Mouse (Mus musculus) intestine, embryonic 15.5 days (tissue): ENCODE measurements around the gene Tap1. TPM values are rescaled to one million over a fixed set of nuclear protein-coding genes. Genes with fewer than 3 reads are reported as not detected.
"Not testable (repeated sequence)": the region's sequence is repeated elsewhere in the genome, so short reads cannot be mapped to it uniquely, and the experiment has no call there.

Experiments used
- ATAC-seq: fragments of 200-750 bp; cut with Nextera tagmentation; 2 replicates; pipeline ENCODE4 v1.8.0; 2017; ENCODE audit warnings: moderate TSS enrichment, moderate library complexity
- H3K27ac ChIP-seq: fragments of 300-500 bp; sonication (generic); 2 replicates; pipeline ENCODE4 v1.5.1; 2015; ENCODE audit warnings: mild to moderate bottlenecking, inconsistent platforms
- H3K27me3 ChIP-seq: fragments of 300-500 bp; sonication (generic); replicated peaks from 2 replicates; pipeline ENCODE4 v1.6.1; 2015; ENCODE audit warnings: inconsistent platforms
- H3K36me3 ChIP-seq: fragments of 300-500 bp; sonication (generic); 2 replicates; pipeline ENCODE4 v1.6.1; 2015; ENCODE audit warnings: inconsistent platforms
- H3K4me1 ChIP-seq: fragments of 300-500 bp; sonication (generic); replicated peaks from 2 replicates; pipeline ENCODE4 v1.6.1; 2015; ENCODE audit warnings: inconsistent platforms
- H3K4me2 ChIP-seq: fragments of 300-500 bp; sonication (generic); replicated peaks from 2 replicates; pipeline ENCODE4 v1.6.1; 2015; ENCODE audit warnings: mild to moderate bottlenecking, inconsistent platforms
- H3K4me3 ChIP-seq: fragments of 300-500 bp; sonication (generic); replicated peaks from 2 replicates; pipeline ENCODE4 v1.5.1; 2015; ENCODE audit warnings: inconsistent platforms
- H3K9ac ChIP-seq: fragments of 300-500 bp; sonication (generic); 2 replicates; pipeline ENCODE4 v1.6.1; 2015; ENCODE audit warnings: inconsistent platforms
- H3K9me3 ChIP-seq: fragments of 300-500 bp; sonication (generic); 2 replicates; pipeline ENCODE4 v1.6.1; 2016; ENCODE audit warnings: inconsistent platforms
- WGBS: fragments of 180-500 bp; shearing (Covaris S2); methylation state at CpG from one replicate; pipeline ENCODE4 v1.1.7; 2015; 5-methylcytosine and 5-hydroxymethylcytosine counted together
- polyA plus RNA-seq: library from polyadenylated mRNA; unstranded; fragments of >200 nt; fragmentation: Nextera tagmentation; extraction: Ambion mirVana; gene quantifications from 2 replicates; pipeline ENCODE4 v1.2.1, GENCODE M21; 2015

Tap1 gene
- polyA plus RNA-seq, 1 experiment from 2014 or later: 6.9 TPM

GRCm38 (mm10) chr17:34208421-34208820, 21.1 kb downstream of the Tap1 start:
- Histone ChIP-seq H3K9me3 (no peaks in the 10 kb centered on the region), H3K4me2 (no peak overlapping the region), H3K4me3 (no peak overlapping the region), H3K4me1 (peaks cover 9% of the 10 kb centered on the region), H3K9ac (no peak overlapping the region), H3K27ac (no peak overlapping the region), H3K36me3 (no peaks in the 10 kb centered on the region), H3K27me3 (peaks cover 23% of the 10 kb centered on the region)
- 23% methylated on average over 10 of the region's 10 CpGs for WGBS
- ATAC-seq: no peak

DNA sequence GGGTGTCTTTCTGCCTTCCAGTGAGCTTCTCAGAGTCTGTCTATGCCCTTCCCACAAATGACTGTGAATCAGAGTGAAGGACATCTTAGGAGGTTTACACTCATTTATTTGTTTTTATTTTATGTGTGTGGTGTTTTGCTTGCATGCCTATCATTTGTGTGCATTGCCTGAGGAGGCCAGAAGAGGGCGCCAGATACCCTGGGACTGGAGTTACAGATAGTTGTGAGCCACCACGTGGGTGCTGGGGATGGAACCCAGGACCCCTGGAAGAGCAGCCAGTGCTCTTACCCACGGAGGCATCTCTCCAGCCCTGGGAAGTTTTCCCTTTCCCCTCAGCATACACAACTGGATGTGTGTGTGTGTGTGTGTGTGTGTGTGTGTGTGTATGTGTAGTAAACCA, 22.3 kb downstream of the Tap1 start:
- no peak for ATAC-seq
- H3K36me3 ChIP-seq: no peaks in the 10 kb centered on the region
- peaks cover 9% of the 10 kb centered on the region for H3K4me1 ChIP-seq
- WGBS: 43% methylated on average over 3 of the region's 3 CpGs
- no peak overlapping the region for H3K27ac ChIP-seq
- peaks cover 31% of the 10 kb centered on the region for H3K27me3 ChIP-seq
- H3K9me3 ChIP-seq: no peaks in the 10 kb centered on the region
- H3K4me3 ChIP-seq: no peak overlapping the region
- H3K9ac ChIP-seq: no peak overlapping the region
- H3K4me2 ChIP-seq: no peak overlapping the region

GRCm38 (mm10) chr17:34210599-34210998, 23.2 kb downstream of the Tap1 start:
- no peak overlapping the region for H3K27ac ChIP-seq
- no peak overlapping the region for H3K4me2 ChIP-seq
- H3K4me1 ChIP-seq: 0 out of 2 replicates have a peak, but pooled peaks cover under 1% of the 10 kb centered on the region
- H3K4me3 ChIP-seq: no peak overlapping the region
- H3K36me3 ChIP-seq: no peaks in the 10 kb centered on the region
- H3K9me3 ChIP-seq: no peaks in the 10 kb centered on the region
- ATAC-seq: no peak
- no peak overlapping the region for H3K9ac ChIP-seq
- WGBS: 65% methylated on average over 3 of the region's 3 CpGs
- peaks cover 33% of the 10 kb centered on the region for H3K27me3 ChIP-seq

DNA sequence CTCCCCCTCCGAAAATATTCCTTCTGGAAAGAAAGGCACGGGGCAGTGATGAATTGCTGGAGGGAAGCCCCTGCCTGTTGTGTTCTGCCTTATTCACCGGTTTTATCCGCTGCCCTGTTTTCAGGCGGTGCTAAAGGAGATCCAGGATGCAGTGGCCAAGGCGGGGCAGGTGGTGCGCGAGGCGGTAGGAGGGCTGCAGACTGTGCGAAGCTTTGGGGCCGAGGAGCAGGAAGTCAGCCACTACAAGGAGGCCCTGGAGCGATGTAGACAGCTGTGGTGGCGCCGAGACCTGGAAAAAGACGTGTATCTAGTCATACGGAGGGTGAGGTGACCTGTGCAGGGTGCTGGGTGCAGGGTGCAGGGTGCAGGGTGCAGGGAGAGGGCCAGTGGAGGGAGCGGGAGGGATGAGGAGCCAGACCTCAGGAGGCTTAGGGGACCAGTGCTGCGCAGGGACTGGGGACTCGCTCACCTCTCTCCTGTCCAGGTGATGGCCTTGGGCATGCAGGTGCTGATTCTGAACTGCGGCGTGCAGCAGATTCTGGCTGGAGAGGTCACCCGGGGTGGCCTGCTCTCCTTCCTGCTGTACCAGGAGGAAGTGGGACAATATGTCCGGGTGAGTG, 24.5 kb downstream of the Tap1 start:
- H3K4me2 ChIP-seq: no peak overlapping the region
- H3K27ac ChIP-seq: no peak overlapping the region
- no peak overlapping the region for H3K4me3 ChIP-seq
- H3K36me3 ChIP-seq: no peaks in the 10 kb centered on the region
- no peaks in the 10 kb centered on the region for H3K4me1 ChIP-seq
- no peaks in the 10 kb centered on the region for H3K9me3 ChIP-seq
- ATAC-seq: no peak
- peaks cover 33% of the 10 kb centered on the region for H3K27me3 ChIP-seq
- no peak overlapping the region; the same call in 1 of the 2 replicates for H3K9ac ChIP-seq
- 21% methylated on average over 23 of the region's 23 CpGs for WGBS

DNA sequence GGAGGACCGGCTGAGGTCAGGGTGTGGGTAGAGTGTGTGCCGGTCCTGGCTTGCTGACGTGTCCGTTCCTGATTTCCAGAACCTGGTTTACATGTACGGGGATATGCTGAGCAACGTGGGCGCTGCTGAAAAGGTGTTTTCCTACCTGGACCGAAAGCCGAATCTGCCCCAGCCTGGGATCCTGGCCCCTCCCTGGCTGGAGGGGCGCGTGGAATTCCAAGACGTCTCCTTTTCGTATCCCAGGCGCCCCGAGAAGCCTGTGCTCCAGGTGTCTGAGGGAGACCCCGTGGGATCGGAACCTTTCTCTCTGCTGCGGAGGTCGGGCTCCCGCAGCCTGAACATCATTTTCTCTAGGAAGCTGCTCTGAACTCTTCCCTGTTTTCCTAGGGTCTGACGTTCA, 26.6 kb downstream of the Tap1 start:
- Histone ChIP-seq H3K4me3 (no peak overlapping the region), H3K27me3 (peaks cover 33% of the 10 kb centered on the region), H3K4me1 (no peaks in the 10 kb centered on the region), H3K27ac (no peak overlapping the region), H3K4me2 (no peak overlapping the region), H3K9me3 (no peaks in the 10 kb centered on the region), H3K36me3 (no peaks in the 10 kb centered on the region), H3K9ac (no peak overlapping the region)
- 45% methylated on average over 21 of the region's 21 CpGs for WGBS
- no peak for ATAC-seq

- 82% methylated on average over 12 of the region's 12 CpGs for WGBS
- no peak overlapping the region for H3K27ac ChIP-seq
- no peaks in the 10 kb centered on the region for H3K36me3 ChIP-seq
- H3K27me3 ChIP-seq: peaks cover 33% of the 10 kb centered on the region
- no peak overlapping the region for H3K4me2 ChIP-seq
- H3K9me3 ChIP-seq: no peaks in the 10 kb centered on the region
- no peak overlapping the region for H3K4me3 ChIP-seq
- no peak for ATAC-seq
- H3K4me1 ChIP-seq: no peaks in the 10 kb centered on the region
- H3K9ac ChIP-seq: no peak overlapping the region
Measured at GRCm38 (mm10) chr17:34215176-34215575, 27.8 kb downstream of the Tap1 start.

DNA sequence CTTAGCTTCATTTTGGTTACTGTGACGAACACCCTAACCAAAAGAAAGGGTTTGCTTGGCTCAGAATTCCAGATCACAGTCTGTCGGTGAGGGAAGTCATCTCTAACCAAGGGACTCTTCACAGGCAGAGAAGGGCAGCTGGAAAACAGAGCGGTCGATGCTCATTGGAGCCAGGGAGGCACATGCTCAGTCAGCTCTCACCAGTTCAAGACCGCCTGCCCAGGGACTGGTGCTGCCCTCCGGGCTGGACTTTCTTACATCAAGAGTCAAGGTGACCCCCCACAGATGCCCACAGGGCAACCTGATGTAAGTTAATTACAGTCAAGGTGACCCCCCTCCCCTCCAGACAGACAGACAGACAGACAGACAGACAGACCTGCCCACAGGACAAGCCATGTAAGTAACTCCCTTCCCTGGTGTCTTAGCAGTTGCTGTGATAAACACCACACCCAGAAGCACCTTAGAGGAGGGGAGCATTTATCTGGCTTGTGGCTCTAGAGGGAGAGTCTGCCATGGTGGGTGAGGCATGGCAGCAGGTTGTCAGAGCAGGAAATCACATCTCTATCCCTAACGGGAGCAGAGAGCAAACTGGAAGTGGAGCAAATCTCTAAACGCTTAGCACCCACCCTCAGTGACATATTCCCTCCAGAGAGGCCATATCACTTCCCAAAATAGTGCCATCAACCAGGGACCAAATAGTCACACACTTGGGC, 30.0 kb downstream of the Tap1 start:
- WGBS: 84% methylated on average over 8 of the region's 8 CpGs
- no peaks in the 10 kb centered on the region for H3K4me1 ChIP-seq
- no peaks in the 10 kb centered on the region for H3K36me3 ChIP-seq
- no peak overlapping the region for H3K27ac ChIP-seq
- peaks cover 22% of the 10 kb centered on the region for H3K27me3 ChIP-seq
- H3K9ac ChIP-seq: no peak overlapping the region
- H3K4me3 ChIP-seq: no peak overlapping the region
- H3K9me3 ChIP-seq: no peaks in the 10 kb centered on the region
- H3K4me2 ChIP-seq: no peak overlapping the region
- ATAC-seq: no peak

DNA sequence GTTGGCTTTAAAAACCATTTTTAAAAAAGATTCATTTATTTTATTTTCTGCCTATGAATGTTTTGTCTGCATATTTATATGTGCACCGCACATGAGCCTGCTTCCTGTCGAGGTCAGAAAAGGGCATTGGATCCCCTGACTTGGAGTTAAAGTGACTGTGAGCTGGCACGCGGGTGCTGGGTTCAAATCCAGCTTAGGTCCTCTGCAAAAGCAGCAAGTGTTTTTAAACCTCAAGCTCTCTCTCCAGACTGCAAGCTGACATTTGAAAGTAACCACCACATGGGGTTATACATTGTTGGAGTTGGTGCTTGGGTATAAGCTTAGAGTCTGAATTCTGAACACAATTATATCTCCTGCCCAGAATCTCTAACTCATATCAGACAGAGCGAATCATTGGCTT, 30.6 kb downstream of the Tap1 start:
- Histone ChIP-seq H3K27ac (no peak overlapping the region), H3K9ac (no peak overlapping the region), H3K4me1 (no peaks in the 10 kb centered on the region), H3K27me3 (peaks cover 19% of the 10 kb centered on the region), H3K36me3 (no peaks in the 10 kb centered on the region), H3K4me3 (no peak overlapping the region), H3K9me3 (no peaks in the 10 kb centered on the region), H3K4me2 (no peak overlapping the region)
- WGBS: 90% methylated on average over 5 of the region's 5 CpGs
- ATAC-seq: no peak

GRCm38 (mm10) chr17:34218675-34219074, 31.3 kb downstream of the Tap1 start:
- H3K27me3 ChIP-seq: peaks cover 14% of the 10 kb centered on the region
- no peaks in the 10 kb centered on the region for H3K36me3 ChIP-seq
- no peak overlapping the region for H3K9ac ChIP-seq
- no peaks in the 10 kb centered on the region for H3K4me1 ChIP-seq
- no peak overlapping the region for H3K4me2 ChIP-seq
- 84% methylated on average over 11 of the region's 11 CpGs for WGBS
- no peaks in the 10 kb centered on the region for H3K9me3 ChIP-seq
- H3K27ac ChIP-seq: no peak overlapping the region
- H3K4me3 ChIP-seq: no peak overlapping the region
- ATAC-seq: no peak

GRCm38 (mm10) chr17:34219096-34219495, 31.7 kb downstream of the Tap1 start:
- not testable (repeated sequence) for H3K4me3 ChIP-seq, H3K9me3 ChIP-seq, H3K4me1 ChIP-seq, H3K36me3 ChIP-seq, H3K27ac ChIP-seq, H3K9ac ChIP-seq, ATAC-seq, H3K4me2 ChIP-seq
- 89% methylated on average over 8 of the region's 11 CpGs for WGBS
- H3K27me3 ChIP-seq: peaks cover 10% of the 10 kb centered on the region

DNA sequence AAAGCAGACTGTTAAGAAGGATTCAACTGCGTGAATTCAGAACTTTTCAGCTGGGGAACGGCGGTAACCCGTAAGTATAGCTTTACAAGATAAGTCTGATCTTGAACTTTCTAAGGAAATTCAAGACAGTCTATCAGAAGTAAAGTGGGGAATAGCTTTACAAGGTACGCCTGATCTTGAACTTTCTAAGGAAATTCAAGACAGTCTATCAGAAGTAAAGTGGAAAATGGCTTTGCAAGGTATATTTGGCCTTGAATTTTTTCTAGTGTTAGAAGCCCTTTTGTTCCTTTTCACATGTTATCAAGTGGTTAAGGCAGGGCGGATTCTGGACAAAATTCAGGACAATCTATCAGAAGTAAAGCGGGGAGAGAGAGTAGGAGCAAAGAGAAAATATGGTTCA, 32.4 kb downstream of the Tap1 start:
- not testable (repeated sequence) for H3K4me1 ChIP-seq, H3K4me2 ChIP-seq, ATAC-seq, H3K27ac ChIP-seq, H3K27me3 ChIP-seq, H3K4me3 ChIP-seq, H3K36me3 ChIP-seq, H3K9ac ChIP-seq, H3K9me3 ChIP-seq
- WGBS: 97% methylated on average over 3 of the region's 7 CpGs

GRCm38 (mm10) chr17:34220401-34220800, 33.0 kb downstream of the Tap1 start:
- H3K27me3 ChIP-seq, H3K36me3 ChIP-seq, H3K9ac ChIP-seq, H3K4me2 ChIP-seq, H3K4me1 ChIP-seq, H3K4me3 ChIP-seq, ATAC-seq, H3K9me3 ChIP-seq, H3K27ac ChIP-seq: not testable (repeated sequence)
- 98% methylated on average over 7 of the region's 16 CpGs for WGBS

GRCm38 (mm10) chr17:34224816-34225215, 37.5 kb downstream of the Tap1 start:
- H3K9ac ChIP-seq: no peak overlapping the region
- H3K4me1 ChIP-seq: no peaks in the 10 kb centered on the region
- H3K4me2 ChIP-seq: no peak overlapping the region
- no peak for ATAC-seq
- H3K27ac ChIP-seq: no peak overlapping the region
- 0 out of 2 replicates have a peak, but pooled peaks cover 3% of the 10 kb centered on the region for H3K9me3 ChIP-seq
- H3K36me3 ChIP-seq: no peaks in the 10 kb centered on the region
- 94% methylated on average over 3 of the region's 3 CpGs for WGBS
- no peaks in the 10 kb centered on the region for H3K27me3 ChIP-seq
- no peak overlapping the region for H3K4me3 ChIP-seq
